Mouse (Mus musculus) lung, postnatal 14 days (tissue): ENCODE measurements around the gene Pfkp.
A peak's percentile ranks its signal among the peaks of the same experiment; 100 is the strongest.

Source experiments
- DNase-seq: peaks from one replicate; pipeline ENCODE4 v3.0.0; 2021

The Pfkp gene

GRCm38 (mm10) chr13:6600626-6601025 is 48.0 kb downstream of the Pfkp start:
- no peak for DNase-seq

- DNase-seq: no peak
Measured at GRCm38 (mm10) chr13:6597801-6598200, 50.8 kb downstream of the Pfkp start.

GRCm38 (mm10) chr13:6595403-6595802 is 53.2 kb downstream of the Pfkp start:
- DNase-seq: no peak

DNA sequence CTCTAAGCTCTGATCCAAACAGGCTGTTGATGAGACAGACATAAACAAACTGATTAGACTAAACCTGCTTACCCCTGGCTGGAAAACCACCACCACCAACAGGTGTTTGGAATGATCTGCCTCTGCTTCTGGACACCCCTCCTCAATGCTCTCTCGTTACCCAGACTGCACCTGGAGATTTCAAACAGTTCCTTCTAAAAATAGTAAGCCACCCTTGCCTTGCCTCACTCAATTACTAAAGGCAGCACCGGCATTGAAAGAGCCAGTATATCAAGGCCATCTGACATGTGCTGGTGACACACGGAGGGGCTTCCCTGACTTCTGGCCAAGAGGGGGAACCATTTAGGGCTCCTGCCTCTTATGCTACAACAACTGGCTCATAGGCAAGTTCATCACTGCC is 57.7 kb downstream of the Pfkp start:
- no peak for DNase-seq

- DNase-seq: no peak
Measured at GRCm38 (mm10) chr13:6586009-6586408, 62.6 kb downstream of the Pfkp start.

DNA sequence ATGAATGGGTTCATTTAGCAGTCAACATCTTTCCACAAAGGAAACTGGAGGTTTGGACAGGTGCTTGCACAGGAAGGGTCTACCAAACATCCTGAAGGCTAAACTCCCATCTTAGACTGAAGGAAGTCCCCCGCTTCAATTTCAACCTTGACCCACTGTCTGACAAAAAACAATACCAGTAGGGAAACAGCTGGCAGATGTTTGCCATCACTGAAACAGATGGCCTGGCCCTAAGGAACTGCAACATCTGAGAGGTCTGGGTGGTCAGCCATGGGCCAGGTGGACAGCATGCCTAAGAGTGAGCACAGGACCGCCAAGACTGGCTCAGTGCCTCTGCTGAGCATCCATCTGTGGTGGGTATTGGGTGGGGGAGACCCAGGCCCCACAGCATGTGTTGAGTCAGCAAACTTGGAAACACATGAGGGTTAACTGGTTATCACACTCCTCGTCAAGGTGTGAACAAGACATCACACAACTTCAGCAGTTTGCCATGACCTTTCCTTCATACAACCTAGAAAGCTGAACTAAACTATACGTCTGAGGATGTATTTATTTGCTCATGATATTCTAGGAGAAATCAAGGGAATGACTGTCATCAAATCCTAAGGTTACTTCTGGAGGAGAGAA is 65.0 kb downstream of the Pfkp start:
- no peak for DNase-seq

- DNase-seq: no peak
Measured at GRCm38 (mm10) chr13:6575920-6576509, 72.6 kb downstream of the Pfkp start.

DNA sequence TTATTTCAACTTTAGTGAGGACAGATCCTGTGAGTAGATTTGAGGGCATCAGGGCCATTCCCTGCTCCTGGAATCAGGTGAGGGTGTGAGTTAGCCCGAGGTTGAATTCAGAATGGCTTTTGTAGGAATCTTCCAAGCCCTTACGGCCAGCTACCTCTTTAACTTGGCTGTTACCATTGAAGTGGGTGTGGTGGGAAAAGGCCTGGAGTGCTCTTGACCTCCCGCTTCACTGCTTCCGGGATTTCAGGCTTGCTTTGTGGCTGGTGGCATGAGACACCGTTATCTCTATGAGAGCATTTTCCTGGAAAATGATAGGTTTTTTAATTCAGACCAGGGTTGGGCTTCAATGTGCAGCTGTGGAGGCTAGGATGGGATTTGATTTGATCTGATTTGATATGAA is 83.0 kb downstream of the Pfkp start:
- peak; percentile 6 for DNase-seq

DNA sequence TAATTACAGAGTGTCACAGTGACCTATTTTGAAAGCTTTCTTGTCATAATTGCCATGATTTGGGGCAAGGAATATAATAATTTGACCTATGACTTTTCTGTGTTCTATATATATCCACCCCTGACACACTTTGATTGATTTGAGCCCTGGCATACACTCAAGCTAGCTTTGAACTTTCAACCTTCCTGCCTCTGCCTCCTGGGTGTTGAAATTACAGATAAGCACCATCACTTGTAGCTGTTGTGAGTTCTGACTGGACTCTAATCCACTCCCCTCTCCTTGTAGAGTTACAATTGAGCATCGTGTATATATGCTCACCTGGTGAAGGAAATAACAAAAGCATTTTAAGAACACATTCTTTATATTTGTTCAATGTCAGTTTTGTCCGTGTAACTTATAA is 86.2 kb downstream of the Pfkp start:
- DNase-seq: no peak

DNA sequence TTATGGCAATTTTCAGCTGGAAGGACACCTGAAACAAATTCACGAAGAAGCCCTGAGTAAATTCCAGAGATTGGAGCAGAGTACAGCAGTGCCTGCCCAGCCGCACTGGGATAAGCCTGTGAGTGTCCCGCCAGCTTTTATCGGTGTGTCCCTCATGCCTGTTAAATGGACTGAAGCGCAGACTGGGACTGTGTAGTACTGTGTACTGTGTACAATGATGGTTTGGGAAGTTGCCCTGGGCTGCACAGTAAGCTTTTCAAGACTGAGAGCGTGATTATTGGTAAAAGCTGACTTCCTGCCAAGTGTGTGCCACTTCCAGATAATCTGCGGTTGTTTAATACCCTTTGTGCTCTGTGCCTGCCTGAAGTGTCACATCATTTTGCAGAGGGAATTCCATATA is 90.8 kb downstream of the Pfkp start:
- DNase-seq: no peak

GRCm38 (mm10) chr13:6555656-6556055 is 92.9 kb downstream of the Pfkp start:
- no peak for DNase-seq

DNA sequence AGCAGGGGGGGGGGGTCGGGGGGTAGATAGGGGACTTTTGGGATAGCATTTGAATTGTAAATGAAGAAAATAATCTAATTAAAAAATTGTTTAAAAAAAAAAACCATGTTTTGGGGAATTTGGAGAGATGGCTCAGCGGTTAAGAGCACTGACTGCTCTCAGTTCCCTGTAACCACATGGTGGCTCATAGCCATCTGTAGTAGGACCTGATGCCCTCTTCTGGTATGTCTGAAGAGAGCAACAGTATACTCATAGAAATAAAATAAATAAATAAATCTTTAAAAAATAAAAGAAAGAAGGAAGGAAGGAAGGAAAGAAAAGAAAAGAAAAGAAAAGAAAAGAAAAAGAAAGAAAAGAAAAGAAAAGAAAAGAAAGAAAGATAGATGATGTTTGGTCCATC is 94.9 kb downstream of the Pfkp start:
- no peak for DNase-seq

DNA sequence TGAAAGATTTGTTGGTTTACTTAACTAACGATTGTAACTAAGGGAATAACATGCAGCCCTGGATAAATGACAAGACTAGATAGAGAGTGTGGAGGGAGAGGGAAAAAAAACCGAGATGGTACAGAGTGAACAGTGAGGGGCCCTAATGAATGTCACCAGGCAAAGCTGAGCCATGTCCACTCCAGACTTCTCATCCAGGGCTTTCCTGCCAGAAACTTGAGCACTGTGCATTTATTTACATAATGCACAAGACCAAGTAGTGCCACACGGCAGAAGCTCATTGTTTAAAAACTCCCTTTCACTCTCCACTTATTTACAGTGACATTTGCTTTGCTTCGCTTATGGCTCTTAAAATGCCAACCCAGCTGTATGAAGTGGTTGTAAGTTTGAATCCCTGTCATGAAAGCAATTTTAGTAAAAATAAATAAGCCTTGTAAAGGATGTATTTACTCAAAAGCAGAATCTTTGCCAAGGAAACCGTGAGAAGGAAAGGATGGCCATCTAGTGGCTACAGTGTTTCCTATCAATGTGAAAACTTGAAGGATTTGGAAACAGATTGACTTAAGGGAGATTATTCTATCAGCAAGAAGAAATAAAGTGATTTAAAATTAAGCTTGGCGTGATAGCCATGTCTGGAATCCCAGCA is 113.2 kb downstream of the Pfkp start:
- DNase-seq: no peak

DNA sequence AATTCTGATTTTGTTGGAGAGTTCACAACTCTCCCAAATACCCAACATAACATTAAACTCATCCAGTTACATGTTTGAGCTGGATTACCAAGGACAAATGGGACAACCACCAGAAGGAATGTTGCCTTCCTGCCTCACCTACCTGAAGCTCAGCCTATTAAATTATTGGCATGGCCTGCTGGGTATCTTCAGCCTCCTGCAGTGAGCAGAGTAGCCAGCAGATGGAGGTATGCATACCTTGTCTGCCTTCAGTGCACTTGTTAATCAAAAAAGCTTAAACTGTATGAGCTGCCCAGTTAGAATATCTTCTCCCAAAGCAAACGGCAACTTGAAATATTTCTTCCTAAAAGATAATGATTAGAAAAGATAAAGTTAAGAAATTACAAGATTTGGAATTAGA is 115.9 kb downstream of the Pfkp start:
- DNase-seq: peak; percentile 52
